In the genomic region with DNA sequence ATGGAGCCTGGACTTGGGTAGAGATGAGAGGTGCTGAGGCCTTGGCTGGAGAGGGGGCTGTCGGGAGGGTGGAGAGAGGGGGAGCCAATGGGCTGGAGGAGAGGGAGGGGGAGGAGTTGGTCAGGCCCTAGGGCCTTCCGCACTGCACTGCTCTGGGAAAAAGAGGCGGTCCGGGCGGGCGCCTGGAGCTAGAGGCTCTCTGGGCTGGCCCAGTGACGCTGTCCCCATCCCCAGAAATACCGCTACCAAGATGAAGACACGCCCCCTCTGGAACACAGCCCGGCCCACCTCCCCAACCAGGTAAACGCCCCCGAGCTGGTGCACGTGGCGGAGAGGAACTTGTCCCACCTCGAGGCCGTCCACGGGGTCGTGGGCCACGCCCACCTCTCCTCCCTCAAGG, we compare ENCODE assay signal across 9 mouse cellular contexts. TPM values are rescaled to one million over a fixed set of nuclear protein-coding genes. Genes with fewer than 3 reads are reported as not detected.
DNase-seq lines count a peak whose midpoint lies in the region; ATAC-seq and TF ChIP-seq lines count a peak whose summit lies in the region.
"Had no signal": no experiment of that assay in that cellular context is flagged by ENCODE, and none has a peak within 500 bp of the region (broad histone marks: within the 10 kb centered on the region; RNA-seq: fewer than 3 reads in every experiment).

No protein-coding gene starts in this region.

- no peak for DNase-seq in kidney, adult 18-20 months
- DNase-seq in cerebellum, postnatal 36 days, result peak; percentile 30 to 45
- DNase-seq in gastrocnemius, postnatal 4 days (ENCODE audit: low spot score in 2 of 2), result peak; percentile 63 to 77
- peak; percentile 91 for DNase-seq in kidney, postnatal 0 days (ENCODE audit: low spot score)
- no peak for DNase-seq in midbrain, embryonic 11.5 days (ENCODE audit: low spot score, missing footprints)
- DNase-seq in thymus, postnatal 36 days, result no peak

- TF ChIP-seq CTCF in kidney, postnatal 0 days (IDR thresholded peaks at IDR 0.05; ENCODE audit: low read depth), result no peak

- no peaks in the 10 kb centered on the region for H3K9me3 ChIP-seq in kidney, embryonic 14.5 days (ENCODE audit: control insufficient read depth, low read length)
- H3K9me3 ChIP-seq in kidney, postnatal 0 days (replicated peaks; ENCODE audit: low read length), result no peaks in the 10 kb centered on the region
- H3K9me3 ChIP-seq in midbrain, embryonic 11.5 days (ENCODE audit: control insufficient read depth, low read length), result no peaks in the 10 kb centered on the region

- peak overlapping the region; percentile 24; the same call in 1 of the 2 replicates for H3K9ac ChIP-seq in kidney, embryonic 14.5 days (ENCODE audit: low read depth, low read length)
- H3K9ac ChIP-seq in kidney, postnatal 0 days (ENCODE audit: low read depth, low read length), result peak overlapping the region; percentile 31; the same call in 1 of the 2 replicates
- H3K9ac ChIP-seq in midbrain, embryonic 11.5 days (ENCODE audit: low read length), result peak overlapping the region; percentile 6

- peak overlapping the region; percentile 39 for H3K4me3 ChIP-seq in kidney, embryonic 14.5 days (ENCODE audit: low read length)
- H3K4me3 ChIP-seq in kidney, postnatal 0 days (replicated peaks; ENCODE audit: low read depth, low read length), result peak overlapping the region; percentile 30
- peak overlapping the region; percentile 19 for H3K4me3 ChIP-seq in midbrain, embryonic 11.5 days (ENCODE audit: low read depth, low read length)

- no peaks in the 10 kb centered on the region for H3K27me3 ChIP-seq in kidney, embryonic 14.5 days (ENCODE audit: control insufficient read depth, insufficient read depth, low read length)
- no peaks in the 10 kb centered on the region for H3K27me3 ChIP-seq in kidney, postnatal 0 days (ENCODE audit: insufficient read depth, low read length)
- no peaks in the 10 kb centered on the region for H3K27me3 ChIP-seq in midbrain, embryonic 11.5 days (ENCODE audit: control insufficient read depth, insufficient read depth, low read length)

- peak overlapping the region; percentile 44; the same call in 1 of the 2 replicates for H3K27ac ChIP-seq in kidney, embryonic 14.5 days (ENCODE audit: low read depth, low read length)
- 0 out of 2 replicates have a peak overlapping the region, but pooled peaks have one; percentile 8 for H3K27ac ChIP-seq in kidney, postnatal 0 days
- H3K27ac ChIP-seq in midbrain, embryonic 11.5 days (ENCODE audit: low read depth, low read length), result peak overlapping the region; percentile 52; the same call in 1 of the 2 replicates

- peaks cover 14% of the 10 kb centered on the region for H3K36me3 ChIP-seq in kidney, embryonic 14.5 days (ENCODE audit: control insufficient read depth, insufficient read depth, low read length)
- peaks cover 9% of the 10 kb centered on the region for H3K36me3 ChIP-seq in kidney, postnatal 0 days (ENCODE audit: insufficient read depth, low read length)
- H3K36me3 ChIP-seq in midbrain, embryonic 11.5 days (ENCODE audit: control insufficient read depth, insufficient read depth, low read length), result peaks cover 5% of the 10 kb centered on the region

- peaks cover 59% of the 10 kb centered on the region for H3K4me1 ChIP-seq in kidney, embryonic 14.5 days (ENCODE audit: control insufficient read depth, insufficient read depth, low read length)
- peaks cover 45% of the 10 kb centered on the region for H3K4me1 ChIP-seq in kidney, postnatal 0 days (replicated peaks; ENCODE audit: insufficient read depth, low read length)
- peaks cover 63% of the 10 kb centered on the region for H3K4me1 ChIP-seq in midbrain, embryonic 11.5 days (ENCODE audit: control insufficient read depth, insufficient read depth, low read length)

- peak overlapping the region; percentile 73 for H3K4me2 ChIP-seq in kidney, embryonic 14.5 days (replicated peaks; ENCODE audit: low read depth, low read length)
- peak overlapping the region; percentile 58 for H3K4me2 ChIP-seq in kidney, postnatal 0 days (ENCODE audit: low read length)
- H3K4me2 ChIP-seq in midbrain, embryonic 11.5 days, result peak overlapping the region; percentile 69

- 2% methylated on average over 19 of the region's 19 CpGs for WGBS in kidney, embryonic 14.5 days
- WGBS in kidney, postnatal 0 days, result 2% methylated on average over 19 of the region's 19 CpGs
- WGBS in midbrain, embryonic 11.5 days, result under 1% methylated on average over 19 of the region's 19 CpGs

- ATAC-seq in kidney, embryonic 14.5 days (ENCODE audit: low FRiP score, low TSS enrichment), result peak; percentile 77
- peak; percentile 71 for ATAC-seq in kidney, postnatal 0 days (replicated peaks; ENCODE audit: low FRiP score, low read depth)
- peak; percentile 17; the same call in 1 of the 2 replicates for ATAC-seq in midbrain, embryonic 11.5 days (ENCODE audit: low FRiP score)
- ATAC-seq in granulocyte monocyte progenitor cell, adult 5-6 weeks (replicated peaks; ENCODE audit: poor library complexity, severe bottlenecking), result no peak

RNA-seq across cellular contexts. Expression of a gene that starts 9.9 kb away (rescaled TPM):
- 13.2 and 16.4 TPM in 2 replicates for polyA plus RNA-seq in kidney, embryonic 14.5 days (2014; fragmentation: Nextera tagmentation; extraction: Ambion mirVana)
- 10 to 100 TPM; 23.9 to 33.8 TPM for total RNA-seq in gastrocnemius, postnatal 4 days (2021)
- 4.3 and 6.5 TPM in 2 replicates for polyA plus RNA-seq in kidney, postnatal 0 days (2015; fragmentation: Nextera tagmentation; extraction: Ambion mirVana)
- 11.2 and 15.2 TPM in 2 replicates for polyA plus RNA-seq in midbrain, embryonic 11.5 days (2014; fragmentation: Nextera tagmentation; extraction: Ambion mirVana)
- 11.4 and 12.3 TPM in 2 replicates for total RNA-seq in granulocyte monocyte progenitor cell, adult 5-6 weeks (2014; fragmentation: Nextera tagmentation)
- 1.3 and 3.5 TPM in 2 replicates for total RNA-seq in granulocyte monocyte progenitor cell, adult 5-6 weeks (2017)

RNA-seq across cellular contexts. Expression of a gene that starts 11.5 kb away (rescaled TPM):
- 41.1 and 58.4 TPM in 2 replicates for polyA plus RNA-seq in kidney, embryonic 14.5 days (2014; fragmentation: Nextera tagmentation; extraction: Ambion mirVana)
- 100 to 1,000 TPM; 233 to 241 TPM for total RNA-seq in gastrocnemius, postnatal 4 days (2021)
- 178 and 197 TPM in 2 replicates for polyA plus RNA-seq in kidney, postnatal 0 days (2015; fragmentation: Nextera tagmentation; extraction: Ambion mirVana)
- polyA plus RNA-seq in midbrain, embryonic 11.5 days (2014; fragmentation: Nextera tagmentation; extraction: Ambion mirVana), result 46.5 and 47.8 TPM in 2 replicates
- total RNA-seq in granulocyte monocyte progenitor cell, adult 5-6 weeks (2014; fragmentation: Nextera tagmentation), result 39.7 and 55.8 TPM in 2 replicates
- total RNA-seq in granulocyte monocyte progenitor cell, adult 5-6 weeks (2017), result 40.3 and 42.1 TPM in 2 replicates

RNA-seq across cellular contexts. Expression of a gene that starts 26.3 kb away (rescaled TPM):
- polyA plus RNA-seq in kidney, embryonic 14.5 days (2014; fragmentation: Nextera tagmentation; extraction: Ambion mirVana), result 28.2 and 34.9 TPM in 2 replicates
- total RNA-seq in gastrocnemius, postnatal 4 days (2021), result 10 to 100 TPM; 19.1 to 22.8 TPM
- polyA plus RNA-seq in kidney, postnatal 0 days (2015; fragmentation: Nextera tagmentation; extraction: Ambion mirVana), result 25.8 and 27.1 TPM in 2 replicates
- 29.0 and 30.0 TPM in 2 replicates for polyA plus RNA-seq in midbrain, embryonic 11.5 days (2014; fragmentation: Nextera tagmentation; extraction: Ambion mirVana)
- total RNA-seq in granulocyte monocyte progenitor cell, adult 5-6 weeks (2014; fragmentation: Nextera tagmentation), result 4.6 and 24.5 TPM in 2 replicates
- total RNA-seq in granulocyte monocyte progenitor cell, adult 5-6 weeks (2017), result 16.1 and 18.0 TPM in 2 replicates

RNA-seq across cellular contexts. Expression of a gene that starts 27.2 kb away (rescaled TPM):
- 2.0 and 2.4 TPM in 2 replicates for polyA plus RNA-seq in kidney, embryonic 14.5 days (2014; fragmentation: Nextera tagmentation; extraction: Ambion mirVana)
- total RNA-seq in gastrocnemius, postnatal 4 days (2021), result under 1 TPM in 1 of 2 experiments, not detected in 1; 0.62 TPM
- polyA plus RNA-seq in kidney, postnatal 0 days (2015; fragmentation: Nextera tagmentation; extraction: Ambion mirVana), result 2.5 and 2.9 TPM in 2 replicates
- polyA plus RNA-seq in midbrain, embryonic 11.5 days (2014; fragmentation: Nextera tagmentation; extraction: Ambion mirVana), result 0.23 and 0.51 TPM in 2 replicates
- not detected in 2 replicates for total RNA-seq in granulocyte monocyte progenitor cell, adult 5-6 weeks (2014; fragmentation: Nextera tagmentation)
- total RNA-seq in granulocyte monocyte progenitor cell, adult 5-6 weeks (2017), result not detected in 2 replicates
- polyA plus RNA-seq: large intestine, adult 2 months had no signal

RNA-seq across cellular contexts. Expression of a gene that starts 31.1 kb away (rescaled TPM):
- polyA plus RNA-seq in kidney, embryonic 14.5 days (2014; fragmentation: Nextera tagmentation; extraction: Ambion mirVana), result 48.5 and 63.1 TPM in 2 replicates
- 10 to 100 TPM; 31.5 to 34.7 TPM for total RNA-seq in gastrocnemius, postnatal 4 days (2021)
- 61.9 and 62.6 TPM in 2 replicates for polyA plus RNA-seq in kidney, postnatal 0 days (2015; fragmentation: Nextera tagmentation; extraction: Ambion mirVana)
- 51.5 and 53.4 TPM in 2 replicates for polyA plus RNA-seq in midbrain, embryonic 11.5 days (2014; fragmentation: Nextera tagmentation; extraction: Ambion mirVana)
- 41.7 and 45.8 TPM in 2 replicates for total RNA-seq in granulocyte monocyte progenitor cell, adult 5-6 weeks (2014; fragmentation: Nextera tagmentation)
- 30.2 and 32.3 TPM in 2 replicates for total RNA-seq in granulocyte monocyte progenitor cell, adult 5-6 weeks (2017)

Comparison
In these comparisons a context has a peak if more than half of its experiments do, and no peak if none do; other contexts are left out.
1. DNase-seq: peak in cerebellum, postnatal 36 days (2 of 2), gastrocnemius, postnatal 4 days (2 of 2) and kidney, postnatal 0 days (single experiment); none in kidney, adult 18-20 months (single experiment), midbrain, embryonic 11.5 days (single experiment) and thymus, postnatal 36 days (0 of 2).
2. Peak in every context shown above with its lines, with median percentiles within 50 percentile points of each other: H3K27ac ChIP-seq, H3K4me2 ChIP-seq, H3K4me3 ChIP-seq and H3K9ac ChIP-seq.